Mouse (Mus musculus): ENCODE data around the gene Snx33. TPM values are rescaled to one million over a fixed set of nuclear protein-coding genes. Genes with fewer than 3 reads are reported as not detected.

The Snx33 gene
- polyA plus RNA-seq, 1 experiment from 2014 or later: 5.5 TPM

DNA sequence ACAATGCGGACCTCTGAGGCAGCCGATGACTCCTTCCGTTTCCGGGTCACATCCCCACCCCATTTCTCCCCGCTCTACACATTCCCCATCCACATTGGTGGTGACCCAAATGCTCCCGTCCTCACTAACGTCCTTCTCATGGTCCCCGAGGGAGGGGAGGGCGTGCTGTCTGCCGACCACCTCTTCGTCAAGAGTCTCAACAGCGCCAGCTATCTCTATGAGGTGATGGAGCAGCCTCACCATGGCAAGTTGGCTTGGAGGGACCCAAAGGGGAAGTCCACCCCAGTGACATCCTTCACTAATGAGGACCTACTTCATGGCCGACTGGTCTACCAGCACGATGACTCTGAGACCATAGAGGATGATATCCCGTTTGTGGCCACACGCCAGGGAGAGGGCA, 40.6 kb downstream of the Snx33 start:
- ATAC-seq (ENCODE audit: low FRiP score, low TSS enrichment) (no peak), DNase-seq (ENCODE audit: low spot score) (no peak)
- no peak overlapping the region for H3K9ac ChIP-seq (ENCODE audit: low read length)
- no peak overlapping the region for H3K4me2 ChIP-seq (replicated peaks; ENCODE audit: low read depth)
- H3K4me1 ChIP-seq (replicated peaks; ENCODE audit: control insufficient read depth, insufficient read depth): 0 out of 2 replicates have a peak, but pooled peaks cover 2% of the 10 kb centered on the region
- H3K27ac ChIP-seq (replicated peaks): no peak overlapping the region
- no peaks in the 10 kb centered on the region for H3K27me3 ChIP-seq (ENCODE audit: control insufficient read depth, insufficient read depth, low read length)
- TF ChIP-seq CTCF (IDR thresholded peaks at IDR 0.05; ENCODE audit: low read depth): no peak
- TF ChIP-seq EP300 (optimal IDR thresholded peaks at IDR 0.05): no peak
- no peaks in the 10 kb centered on the region for H3K9me3 ChIP-seq (ENCODE audit: control insufficient read depth, low read length)
- no peak overlapping the region for H3K4me3 ChIP-seq (ENCODE audit: low read depth, low read length)
- WGBS: 92% methylated on average over 16 of the region's 16 CpGs
- peaks cover 5% of the 10 kb centered on the region; the same call in 1 of the 2 replicates for H3K36me3 ChIP-seq (ENCODE audit: control insufficient read depth, insufficient read depth, low read length)

DNA sequence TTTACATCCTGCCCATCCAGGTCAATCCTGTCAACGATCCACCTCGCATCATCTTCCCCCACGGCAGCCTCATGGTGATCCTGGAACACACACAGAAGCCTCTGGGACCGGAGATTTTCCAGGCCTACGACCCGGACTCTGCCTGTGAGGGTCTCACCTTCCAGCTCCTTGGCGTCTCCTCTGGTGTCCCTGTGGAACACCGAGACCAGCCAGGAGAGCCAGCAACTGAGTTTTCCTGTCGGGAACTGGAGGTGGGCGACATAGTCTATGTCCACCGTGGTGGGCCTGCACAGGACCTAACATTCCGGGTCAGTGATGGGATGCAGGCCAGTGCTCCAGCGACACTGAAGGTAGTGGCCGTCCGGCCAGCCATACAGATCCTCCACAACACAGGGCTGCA, 41.6 kb downstream of the Snx33 start:
- Histone ChIP-seq H3K36me3 (ENCODE audit: control insufficient read depth, insufficient read depth, low read length) (peaks cover 5% of the 10 kb centered on the region; the same call in 1 of the 2 replicates), H3K4me2 (replicated peaks; ENCODE audit: low read depth) (no peak overlapping the region), H3K27ac (replicated peaks) (no peak overlapping the region), H3K27me3 (ENCODE audit: control insufficient read depth, insufficient read depth, low read length) (no peaks in the 10 kb centered on the region), H3K9ac (ENCODE audit: low read length) (no peak overlapping the region), H3K4me1 (replicated peaks; ENCODE audit: control insufficient read depth, insufficient read depth) (0 out of 2 replicates have a peak, but pooled peaks cover under 1% of the 10 kb centered on the region), H3K9me3 (ENCODE audit: control insufficient read depth, low read length) (no peaks in the 10 kb centered on the region), H3K4me3 (ENCODE audit: low read depth, low read length) (no peak overlapping the region)
- ATAC-seq (ENCODE audit: low FRiP score, low TSS enrichment) (no peak), DNase-seq (ENCODE audit: low spot score) (no peak)
- 92% methylated on average over 15 of the region's 15 CpGs for WGBS
- TF ChIP-seq EP300 (optimal IDR thresholded peaks at IDR 0.05): no peak
- TF ChIP-seq CTCF (IDR thresholded peaks at IDR 0.05; ENCODE audit: low read depth): no peak

DNA sequence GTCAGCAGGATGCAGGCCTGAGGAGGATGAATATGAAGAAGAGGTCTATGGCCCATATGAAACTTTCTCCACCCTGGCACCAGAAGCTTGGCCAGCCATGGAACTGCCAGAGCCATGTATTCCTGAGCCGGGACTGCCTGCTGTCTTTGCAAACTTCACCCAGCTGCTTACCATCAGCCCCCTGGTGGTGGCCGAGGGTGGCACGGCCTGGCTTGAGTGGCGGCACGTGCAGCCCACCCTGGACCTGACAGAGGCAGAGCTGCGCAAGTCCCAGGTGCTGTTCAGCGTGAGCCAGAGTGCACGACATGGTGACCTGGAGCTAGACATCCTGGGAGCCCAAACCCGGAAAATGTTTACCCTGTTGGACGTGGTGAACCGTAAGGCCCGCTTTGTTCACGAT, 42.1 kb downstream of the Snx33 start:
- no peak for ATAC-seq (ENCODE audit: low FRiP score, low TSS enrichment)
- TF ChIP-seq EP300 (optimal IDR thresholded peaks at IDR 0.05) (no peak), CTCF (IDR thresholded peaks at IDR 0.05; ENCODE audit: low read depth) (peak; percentile 76)
- 55% methylated on average over 13 of the region's 13 CpGs for WGBS
- DNase-seq (ENCODE audit: low spot score): peak; percentile 54
- Histone ChIP-seq H3K27me3 (ENCODE audit: control insufficient read depth, insufficient read depth, low read length) (no peaks in the 10 kb centered on the region), H3K36me3 (ENCODE audit: control insufficient read depth, insufficient read depth, low read length) (peaks cover 5% of the 10 kb centered on the region; the same call in 1 of the 2 replicates), H3K4me2 (replicated peaks; ENCODE audit: low read depth) (no peak overlapping the region), H3K9me3 (ENCODE audit: control insufficient read depth, low read length) (no peaks in the 10 kb centered on the region), H3K4me1 (replicated peaks; ENCODE audit: control insufficient read depth, insufficient read depth) (no peaks in the 10 kb centered on the region), H3K4me3 (ENCODE audit: low read depth, low read length) (no peak overlapping the region), H3K9ac (ENCODE audit: low read length) (no peak overlapping the region), H3K27ac (replicated peaks) (no peak overlapping the region)

DNA sequence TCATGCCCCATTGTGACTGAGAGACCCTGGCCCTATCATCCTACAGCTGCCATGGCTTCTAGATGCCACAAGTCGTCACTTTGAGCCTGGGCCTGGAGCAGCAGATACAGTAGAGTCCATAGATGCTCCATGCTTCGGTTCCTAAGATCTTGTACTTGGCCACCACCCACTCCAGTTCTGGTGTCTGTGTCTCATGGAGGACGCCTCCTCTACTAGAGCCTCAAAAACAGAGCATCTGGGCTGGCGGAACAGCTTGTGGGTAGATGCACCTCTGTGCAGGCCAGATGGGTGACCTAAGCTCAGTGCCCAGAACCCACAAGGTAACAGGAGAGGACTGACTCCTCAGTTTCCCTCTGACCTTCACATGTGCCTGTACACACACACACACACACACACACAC, 43.8 kb downstream of the Snx33 start:
- Histone ChIP-seq H3K9ac (ENCODE audit: low read length) (no peak overlapping the region), H3K4me3 (ENCODE audit: low read depth, low read length) (no peak overlapping the region), H3K36me3 (ENCODE audit: control insufficient read depth, insufficient read depth, low read length) (peaks cover 5% of the 10 kb centered on the region; the same call in 1 of the 2 replicates), H3K27me3 (ENCODE audit: control insufficient read depth, insufficient read depth, low read length) (no peaks in the 10 kb centered on the region), H3K9me3 (ENCODE audit: control insufficient read depth, low read length) (no peaks in the 10 kb centered on the region), H3K27ac (replicated peaks) (no peak overlapping the region), H3K4me1 (replicated peaks; ENCODE audit: control insufficient read depth, insufficient read depth) (no peaks in the 10 kb centered on the region), H3K4me2 (replicated peaks; ENCODE audit: low read depth) (no peak overlapping the region)
- DNase-seq (ENCODE audit: low spot score) (no peak), ATAC-seq (ENCODE audit: low FRiP score, low TSS enrichment) (no peak)
- 91% methylated on average over 4 of the region's 4 CpGs for WGBS
- TF ChIP-seq CTCF (IDR thresholded peaks at IDR 0.05; ENCODE audit: low read depth) (no peak), EP300 (optimal IDR thresholded peaks at IDR 0.05) (no peak)

DNA sequence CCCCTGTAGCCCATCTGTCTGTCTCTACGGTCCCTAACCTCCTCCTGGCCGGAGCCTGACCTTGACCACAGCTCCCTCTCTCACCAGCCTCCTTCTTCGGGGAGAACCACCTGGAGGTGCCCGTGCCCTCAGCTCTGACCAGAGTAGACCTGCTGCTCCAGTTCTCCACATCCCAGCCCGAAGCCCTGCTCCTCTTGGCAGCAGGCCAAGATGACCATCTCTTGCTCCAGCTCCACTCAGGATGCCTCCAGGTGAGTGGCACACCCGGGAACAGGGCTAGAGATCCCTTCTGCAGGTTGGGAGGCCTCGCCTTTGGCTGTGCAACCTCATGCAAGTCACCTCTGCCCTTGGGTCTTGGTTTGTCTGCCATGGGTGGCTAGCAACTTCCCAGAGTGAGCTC, 44.7 kb downstream of the Snx33 start:
- Histone ChIP-seq H3K4me3 (ENCODE audit: low read depth, low read length) (no peak overlapping the region), H3K36me3 (ENCODE audit: control insufficient read depth, insufficient read depth, low read length) (peaks cover 5% of the 10 kb centered on the region; the same call in 1 of the 2 replicates), H3K9ac (ENCODE audit: low read length) (no peak overlapping the region), H3K4me2 (replicated peaks; ENCODE audit: low read depth) (no peak overlapping the region), H3K4me1 (replicated peaks; ENCODE audit: control insufficient read depth, insufficient read depth) (no peaks in the 10 kb centered on the region), H3K27ac (replicated peaks) (no peak overlapping the region), H3K27me3 (ENCODE audit: control insufficient read depth, insufficient read depth, low read length) (no peaks in the 10 kb centered on the region), H3K9me3 (ENCODE audit: control insufficient read depth, low read length) (no peaks in the 10 kb centered on the region)
- ATAC-seq (ENCODE audit: low FRiP score, low TSS enrichment) (no peak), DNase-seq (ENCODE audit: low spot score) (no peak)
- WGBS: 74% methylated on average over 7 of the region's 7 CpGs
- TF ChIP-seq CTCF (IDR thresholded peaks at IDR 0.05; ENCODE audit: low read depth) (no peak), EP300 (optimal IDR thresholded peaks at IDR 0.05) (no peak)

DNA sequence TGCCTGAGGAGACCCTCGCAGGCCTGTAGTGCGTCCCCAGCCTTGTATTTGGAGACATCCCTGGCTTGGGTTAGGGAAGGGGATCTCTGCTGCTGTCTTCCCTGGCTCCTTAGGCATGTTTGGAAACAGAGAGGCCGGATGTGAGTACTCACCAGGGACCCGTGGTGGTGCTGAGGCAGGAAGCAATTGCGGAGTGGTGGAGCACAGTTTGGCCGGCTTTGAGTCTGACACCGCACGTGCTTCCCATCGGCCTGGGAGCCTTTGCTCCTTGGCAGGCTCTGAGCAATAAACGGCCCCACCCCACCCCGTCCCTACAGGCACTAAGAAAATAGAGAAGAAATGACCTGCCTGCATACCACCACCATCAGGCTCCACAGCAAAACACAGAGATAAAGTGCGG, 45.4 kb downstream of the Snx33 start:
- Histone ChIP-seq H3K9ac (ENCODE audit: low read length) (no peak overlapping the region), H3K4me2 (replicated peaks; ENCODE audit: low read depth) (no peak overlapping the region), H3K36me3 (ENCODE audit: control insufficient read depth, insufficient read depth, low read length) (peaks cover 5% of the 10 kb centered on the region; the same call in 1 of the 2 replicates), H3K4me1 (replicated peaks; ENCODE audit: control insufficient read depth, insufficient read depth) (no peaks in the 10 kb centered on the region), H3K27me3 (ENCODE audit: control insufficient read depth, insufficient read depth, low read length) (no peaks in the 10 kb centered on the region), H3K4me3 (ENCODE audit: low read depth, low read length) (no peak overlapping the region), H3K27ac (replicated peaks) (no peak overlapping the region), H3K9me3 (ENCODE audit: control insufficient read depth, low read length) (no peaks in the 10 kb centered on the region)
- ATAC-seq (ENCODE audit: low FRiP score, low TSS enrichment): no peak
- no peak for DNase-seq (ENCODE audit: low spot score)
- TF ChIP-seq EP300 (optimal IDR thresholded peaks at IDR 0.05) (no peak), CTCF (IDR thresholded peaks at IDR 0.05; ENCODE audit: low read depth) (no peak)
- WGBS: 51% methylated on average over 12 of the region's 12 CpGs
